Mouse (Mus musculus) bone marrow macrophage, adult 2 months (primary cell): ENCODE data around the gene Fam3b.

Source experiments
- CTCF ChIP-seq: IDR thresholded peaks from 2 replicates; pipeline ENCODE4 v1.5.1; 2012; ENCODE audit warnings: low read depth, mild to moderate bottlenecking, low read length, moderate library complexity
- POLR2A ChIP-seq: IDR thresholded peaks from 2 replicates; pipeline ENCODE4 v1.6.1; 2012; ENCODE audit warnings: mild to moderate bottlenecking, low read depth, low read length, borderline replicate concordance

DNA sequence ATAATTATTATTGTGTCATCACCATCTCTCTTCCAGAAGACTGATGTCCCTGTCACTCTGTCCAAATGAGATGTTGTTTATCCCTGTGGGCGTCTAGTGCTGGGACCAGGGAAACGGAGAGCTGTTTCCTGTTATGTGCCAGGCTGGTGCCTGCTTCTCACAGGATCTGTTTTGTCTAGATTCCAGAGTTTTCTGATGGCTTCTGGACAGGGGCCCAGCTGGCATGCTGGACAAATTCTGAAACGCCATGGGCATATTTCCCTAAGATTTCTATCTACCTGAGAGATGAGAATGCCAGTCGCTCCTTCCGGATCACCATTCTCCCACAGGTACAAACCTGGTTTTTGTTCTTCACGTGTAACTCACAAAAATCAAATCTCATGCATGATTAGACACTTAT lies 92.9 kb downstream of the Fam3b start:
- TF ChIP-seq CTCF = no peak
- TF ChIP-seq POLR2A = no peak
